Mouse (Mus musculus) C2C12 (cell line): ENCODE data around the gene Npsr1. TPM values are rescaled to one million over a fixed set of nuclear protein-coding genes. Genes with fewer than 3 reads are reported as not detected.

Experiments used
- H3K27me3 ChIP-seq: one replicate; pipeline ENCODE4 v1.6.1; 2011; ENCODE audit not compliant: control insufficient read depth, insufficient read depth, insufficient read length
- H3K36me3 ChIP-seq: one replicate; pipeline ENCODE4 v1.6.1; 2011; ENCODE audit not compliant: control insufficient read depth, insufficient read depth
- H3K4me3 ChIP-seq: one replicate; pipeline ENCODE4 v1.5.1; 2011; ENCODE audit warnings: mild to moderate bottlenecking, control low read depth; ENCODE audit not compliant: poor library complexity, insufficient read depth, severe bottlenecking
- H3K79me2 ChIP-seq: one replicate; pipeline ENCODE4 v1.6.1; 2011; ENCODE audit not compliant: control insufficient read depth, insufficient read depth
- H3K79me3 ChIP-seq: one replicate; pipeline ENCODE4 v1.6.1; 2011; ENCODE audit warnings: low read depth, control low read depth
- H3ac ChIP-seq: one replicate; pipeline ENCODE3; 2011; ENCODE audit warnings: low read depth; ENCODE audit not compliant: control insufficient read depth, insufficient read length
- CEBPB ChIP-seq: IDR thresholded peaks from one replicate; pipeline ENCODE4 v1.6.1; 2011; ENCODE audit warnings: low read depth, mild to moderate bottlenecking, control low read depth, moderate library complexity
- CTCF ChIP-seq: IDR thresholded peaks from one replicate; pipeline ENCODE4 v1.5.1; 2011; ENCODE audit not compliant: control insufficient read depth, insufficient read depth, insufficient read length
- FOSL1 ChIP-seq: IDR thresholded peaks from one replicate; pipeline ENCODE4 v1.8.0; 2011; ENCODE audit warnings: mild to moderate bottlenecking, low read length; ENCODE audit not compliant: poor library complexity, insufficient read depth, severe bottlenecking
- MAX ChIP-seq: IDR thresholded peaks from one replicate; pipeline ENCODE4 v1.6.1; 2011; ENCODE audit warnings: mild to moderate bottlenecking, control low read depth
- MYOD1 ChIP-seq: IDR thresholded peaks from one replicate; pipeline ENCODE4 v1.6.1; 2011; ENCODE audit warnings: low read depth; ENCODE audit not compliant: control insufficient read depth, insufficient read length
- MYOG ChIP-seq: IDR thresholded peaks from one replicate; pipeline ENCODE4 v1.6.1; 2011; ENCODE audit not compliant: control insufficient read depth, insufficient read length; ENCODE audit errors: extremely low read depth
- USF1 ChIP-seq: IDR thresholded peaks from one replicate; pipeline ENCODE4 v1.6.1; 2011; ENCODE audit warnings: low read depth, mild to moderate bottlenecking, control low read depth, moderate library complexity
- polyA plus RNA-seq: library from polyadenylated mRNA; unstranded; fragments of >200 nt; fragmentation: generic; extraction: Trizol; gene quantifications from one replicate; pipeline ENCODE4 v1.2.1, GENCODE M21; 2012; ENCODE audit warnings: missing spikeins

Npsr1 gene
- polyA plus RNA-seq, 1 experiment = not detected

DNA sequence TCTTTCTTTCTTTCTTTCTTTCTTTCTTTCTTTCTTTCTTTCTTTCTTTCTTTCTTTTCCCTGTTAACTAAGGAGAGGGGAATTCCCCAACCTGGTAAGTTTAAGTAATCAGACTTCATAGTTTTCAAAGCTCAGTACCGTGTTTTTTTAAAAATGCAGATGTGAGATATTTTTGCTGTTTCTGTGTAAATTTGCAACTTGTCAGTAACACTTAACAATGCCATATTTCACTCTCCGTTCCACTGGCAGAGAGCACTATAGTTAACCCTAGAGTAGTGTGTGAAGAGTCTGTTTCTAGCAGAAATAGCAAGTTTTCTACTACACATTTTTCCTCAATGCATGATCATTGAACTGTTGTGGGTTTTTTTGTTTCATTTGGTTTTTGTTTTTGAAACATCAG is 730 bp downstream of the Npsr1 start:
- Histone ChIP-seq H3K36me3 (no peaks in the 10 kb centered on the region), H3K79me2 (no peaks in the 10 kb centered on the region), H3K4me3 (no peak overlapping the region), H3ac (no peak overlapping the region), H3K27me3 (no peaks in the 10 kb centered on the region), H3K79me3 (no peaks in the 10 kb centered on the region)
- TF ChIP-seq CTCF (no peak), FOSL1 (no peak), USF1 (no peak), MYOG (no peak), MAX (no peak), MYOD1 (no peak)

GRCm38 (mm10) chr9:24099631-24100030 is 1.8 kb downstream of the Npsr1 start:
- Histone ChIP-seq H3ac (no peak overlapping the region), H3K4me3 (no peak overlapping the region), H3K79me3 (no peaks in the 10 kb centered on the region), H3K27me3 (no peaks in the 10 kb centered on the region), H3K36me3 (no peaks in the 10 kb centered on the region), H3K79me2 (no peaks in the 10 kb centered on the region)
- no peak for TF ChIP-seq CTCF
- no peak for TF ChIP-seq MYOG
- TF ChIP-seq MAX = no peak
- no peak for TF ChIP-seq MYOD1
- no peak for TF ChIP-seq FOSL1
- TF ChIP-seq CEBPB = no peak
- TF ChIP-seq USF1 = no peak

DNA sequence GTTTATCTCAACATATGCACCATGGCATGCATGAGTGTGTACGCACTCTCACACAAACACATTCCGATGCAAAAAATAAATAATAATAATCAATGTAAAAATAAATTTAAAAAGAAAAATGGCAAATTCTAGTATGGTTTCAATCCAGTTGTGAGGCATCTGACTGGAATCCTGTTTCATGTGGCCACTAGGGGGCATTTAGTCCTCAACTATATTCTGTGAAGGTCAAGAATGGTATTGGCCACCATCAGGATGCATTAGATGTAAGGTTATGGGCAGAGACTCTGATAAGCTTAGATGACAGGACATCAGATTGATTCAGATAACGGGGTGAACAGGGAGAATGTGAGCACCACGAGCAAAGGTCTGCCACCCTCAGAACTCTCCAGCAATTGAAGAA is 21.6 kb downstream of the Npsr1 start:
- no peak overlapping the region for H3K4me3 ChIP-seq
- H3K79me3 ChIP-seq = no peaks in the 10 kb centered on the region
- no peaks in the 10 kb centered on the region for H3K36me3 ChIP-seq
- no peak for TF ChIP-seq USF1
- TF ChIP-seq MYOD1 = no peak
- no peaks in the 10 kb centered on the region for H3K27me3 ChIP-seq
- H3ac ChIP-seq = no peak overlapping the region
- no peaks in the 10 kb centered on the region for H3K79me2 ChIP-seq

DNA sequence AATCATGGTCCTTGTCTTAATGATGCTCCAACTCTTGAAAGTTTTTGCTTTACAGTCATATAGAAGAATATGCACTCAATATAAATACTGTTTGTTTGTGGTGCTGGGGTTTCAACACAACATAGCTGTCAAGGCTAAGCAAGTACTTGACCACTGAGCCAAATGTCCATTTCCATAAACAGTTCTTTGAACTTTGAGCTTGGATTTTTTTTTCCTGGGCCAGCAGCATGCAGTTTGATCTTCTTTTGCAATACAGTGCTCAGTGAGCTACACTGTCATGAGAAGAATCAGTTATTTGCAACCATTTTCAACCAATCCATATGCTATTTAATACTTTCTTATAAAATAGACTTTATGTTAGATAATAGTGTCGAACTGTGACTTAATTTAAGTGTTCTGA is 35.3 kb downstream of the Npsr1 start:
- Histone ChIP-seq H3K79me2 (no peaks in the 10 kb centered on the region), H3K4me3 (no peak overlapping the region), H3K79me3 (no peaks in the 10 kb centered on the region), H3K36me3 (no peaks in the 10 kb centered on the region), H3K27me3 (no peaks in the 10 kb centered on the region), H3ac (no peak overlapping the region)
- no peak for TF ChIP-seq USF1

- Histone ChIP-seq H3ac (no peak overlapping the region), H3K79me2 (no peaks in the 10 kb centered on the region), H3K4me3 (no peak overlapping the region), H3K79me3 (no peaks in the 10 kb centered on the region), H3K36me3 (no peaks in the 10 kb centered on the region), H3K27me3 (no peaks in the 10 kb centered on the region)
- TF ChIP-seq MAX = no peak
Measured at GRCm38 (mm10) chr9:24136354-24136753, 38.6 kb downstream of the Npsr1 start.

DNA sequence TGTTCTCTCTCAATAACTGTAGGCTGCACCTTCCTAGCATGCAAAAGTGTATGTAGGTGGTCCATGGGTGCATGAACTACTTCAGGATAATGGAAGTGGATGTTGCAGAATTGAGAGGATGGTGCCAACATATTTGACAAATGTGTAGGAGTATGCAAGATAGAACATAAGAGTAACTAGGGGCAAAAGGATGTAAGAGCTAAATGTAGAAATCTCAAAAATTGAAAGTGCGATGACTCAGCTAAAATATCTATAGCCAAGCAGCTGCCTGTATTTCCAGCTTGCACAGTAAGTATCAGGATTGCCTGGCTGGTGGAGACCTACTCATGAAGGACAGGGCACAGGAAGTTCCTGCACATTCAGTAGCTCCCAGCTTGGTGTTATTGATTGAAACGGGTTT is 46.5 kb downstream of the Npsr1 start:
- H3K79me2 ChIP-seq = no peaks in the 10 kb centered on the region
- H3K4me3 ChIP-seq = no peak overlapping the region
- TF ChIP-seq USF1 (no peak), MAX (no peak), FOSL1 (no peak), MYOD1 (no peak), CEBPB (no peak), MYOG (no peak), CTCF (no peak)
- H3K27me3 ChIP-seq = no peaks in the 10 kb centered on the region
- H3ac ChIP-seq = no peak overlapping the region
- H3K36me3 ChIP-seq = no peaks in the 10 kb centered on the region
- no peaks in the 10 kb centered on the region for H3K79me3 ChIP-seq

DNA sequence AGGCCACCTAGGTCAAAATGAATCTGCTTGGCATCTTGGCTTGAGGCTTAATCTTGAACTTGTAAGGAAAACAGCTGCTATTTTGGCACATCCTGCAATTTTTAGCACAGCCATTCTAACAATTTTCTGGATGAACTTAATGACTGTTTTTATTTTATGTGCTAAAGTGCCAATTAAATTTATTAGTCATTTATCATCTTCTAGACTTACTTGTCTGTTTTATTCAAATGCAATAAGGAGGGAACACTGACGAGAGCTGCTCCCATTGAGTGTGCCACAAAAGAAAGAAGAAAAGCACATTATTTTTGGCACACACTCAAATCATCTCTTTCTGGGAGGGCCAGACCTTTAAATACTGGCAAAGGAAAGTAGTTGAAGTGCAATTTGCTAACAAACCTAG is 59.4 kb downstream of the Npsr1 start:
- no peaks in the 10 kb centered on the region for H3K36me3 ChIP-seq
- H3K27me3 ChIP-seq = no peaks in the 10 kb centered on the region
- no peaks in the 10 kb centered on the region for H3K79me3 ChIP-seq
- no peak for TF ChIP-seq MYOD1
- no peak for TF ChIP-seq MAX
- no peaks in the 10 kb centered on the region for H3K79me2 ChIP-seq
- H3ac ChIP-seq = no peak overlapping the region
- no peak overlapping the region for H3K4me3 ChIP-seq
